Mouse (Mus musculus) lung, postnatal 0 days (tissue): ENCODE data around the gene Phf10. TPM values are rescaled to one million over a fixed set of nuclear protein-coding genes. Genes with fewer than 3 reads are reported as not detected.
A peak's percentile ranks its signal among the peaks of the same experiment; 100 is the strongest.
"Not testable (repeated sequence)": the region's sequence is repeated elsewhere in the genome, so short reads cannot be mapped to it uniquely, and the experiment has no call there.

ENCODE experiments used
- ATAC-seq: fragments of 200-750 bp; cut with Nextera tagmentation; 2 replicates; pipeline ENCODE4 v1.8.0; 2017; ENCODE audit warnings: moderate library complexity
- DNase-seq: peaks from one replicate; pipeline ENCODE4 v3.0.0-alpha.2; 2016; ENCODE audit warnings: low spot score
- H3K27ac ChIP-seq: fragments of 300-500 bp; sonication (generic); 2 replicates; pipeline ENCODE4 v1.5.1; 2014; ENCODE audit warnings: antibody characterized with exemption, mild to moderate bottlenecking, low read length, mixed read lengths
- H3K27me3 ChIP-seq: fragments of 300-500 bp; sonication (generic); replicated peaks from 2 replicates; pipeline ENCODE4 v1.6.1; 2014; ENCODE audit warnings: low read length, mixed read lengths; ENCODE audit not compliant: insufficient read depth
- H3K36me3 ChIP-seq: fragments of 300-500 bp; sonication (generic); 2 replicates; pipeline ENCODE4 v1.6.1; 2014; ENCODE audit warnings: low read length, mixed read lengths; ENCODE audit not compliant: insufficient read depth
- H3K4me1 ChIP-seq: fragments of 300-500 bp; sonication (generic); 2 replicates; pipeline ENCODE4 v1.6.1; 2014; ENCODE audit warnings: antibody characterized with exemption, low read depth, low read length, mixed read lengths; ENCODE audit not compliant: insufficient read depth
- H3K4me2 ChIP-seq: fragments of 300-500 bp; sonication (generic); replicated peaks from 2 replicates; pipeline ENCODE4 v1.6.1; 2014; ENCODE audit warnings: low read depth, mild to moderate bottlenecking, low read length, moderate library complexity, mixed read lengths
- H3K4me3 ChIP-seq: fragments of 300-500 bp; sonication (generic); 2 replicates; pipeline ENCODE4 v1.5.1; 2014; ENCODE audit warnings: low read depth, low read length
- H3K9ac ChIP-seq: fragments of 300-500 bp; sonication (generic); replicated peaks from 2 replicates; pipeline ENCODE4 v1.6.1; 2014; ENCODE audit warnings: low read depth, mild to moderate bottlenecking
- H3K9me3 ChIP-seq: fragments of 300-500 bp; sonication (generic); 2 replicates; pipeline ENCODE4 v1.6.1; 2016; ENCODE audit warnings: low read length, mixed read lengths
- WGBS: fragments of 180-500 bp; shearing (Covaris S2); extraction: QIAGEN DNeasy Blood & Tissue Kit; methylation state at CpG from one replicate; pipeline ENCODE4 v1.1.7; 2014; 5-methylcytosine and 5-hydroxymethylcytosine counted together
- polyA plus RNA-seq: library from polyadenylated mRNA; unstranded; fragments of >200 nt; fragmentation: Nextera tagmentation; extraction: Ambion mirVana; gene quantifications from 2 replicates; pipeline ENCODE4 v1.2.1, GENCODE M21; 2015

Phf10 gene
- 32.5 and 34.9 TPM in 2 replicates for polyA plus RNA-seq

DNA sequence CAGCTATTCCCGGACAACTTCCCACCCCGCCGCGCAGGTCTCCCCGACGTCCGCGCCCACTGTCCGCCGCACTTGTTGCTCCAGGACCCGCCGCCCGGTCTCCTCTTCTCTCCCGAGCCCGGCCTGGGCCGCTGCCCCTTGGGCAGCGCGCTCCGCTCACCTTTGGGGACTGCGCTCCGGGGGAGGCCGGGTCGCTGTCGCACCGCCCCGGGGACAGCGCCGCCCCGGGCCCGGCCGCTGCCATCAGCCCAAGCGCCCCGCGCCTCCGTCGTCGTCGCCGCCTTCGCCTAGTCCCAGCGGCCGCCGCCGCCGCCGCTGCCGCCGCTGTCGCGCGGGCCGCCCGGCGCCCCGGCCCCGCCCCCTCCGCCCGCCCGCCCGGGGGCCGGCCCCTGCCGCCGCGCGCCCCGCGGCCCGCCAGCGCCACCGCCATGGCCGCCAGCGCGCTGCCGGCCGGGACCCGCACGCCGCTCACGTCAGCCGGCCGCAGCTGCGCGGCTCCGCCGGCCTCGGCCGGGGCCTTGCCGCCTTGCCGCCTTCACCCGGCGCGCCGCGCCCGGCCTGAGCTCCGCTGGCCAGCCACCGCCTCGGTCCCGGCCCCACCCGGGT lies at the start of gene Phf10:
Gene Phf10, minus strand, starts transcription at position 323 of the 606 bp plus-strand sequence.
- H3K36me3 ChIP-seq, H3K27me3 ChIP-seq, H3K4me1 ChIP-seq, H3K9me3 ChIP-seq: not testable (repeated sequence)
- Histone ChIP-seq H3K27ac (peak within 1 kb of the TSS; percentile 77), H3K9ac (peak within 1 kb of the TSS; percentile 57), H3K4me3 (peak within 1 kb of the TSS; percentile 63), H3K4me2 (peak within 1 kb of the TSS; percentile 80)
- ATAC-seq (peak; percentile 88), DNase-seq (peak; percentile 36)
- WGBS, result under 1% methylated on average over 31 of the region's 100 CpGs

- not testable (repeated sequence) for DNase-seq, H3K4me1 ChIP-seq, H3K36me3 ChIP-seq, H3K27ac ChIP-seq, H3K4me3 ChIP-seq, H3K27me3 ChIP-seq, H3K9ac ChIP-seq, H3K4me2 ChIP-seq, H3K9me3 ChIP-seq
- WGBS, result no CpG with 5 or more reads among the region's 60 CpGs
- ATAC-seq, result peak; percentile 99
Observed at GRCm38 (mm10) chr17:15009706-15010413, 48.8 kb upstream of the Phf10 start, which contains the start of gene Gm3435. Gm3435 (plus strand) TSS chr17:15010176.

DNA sequence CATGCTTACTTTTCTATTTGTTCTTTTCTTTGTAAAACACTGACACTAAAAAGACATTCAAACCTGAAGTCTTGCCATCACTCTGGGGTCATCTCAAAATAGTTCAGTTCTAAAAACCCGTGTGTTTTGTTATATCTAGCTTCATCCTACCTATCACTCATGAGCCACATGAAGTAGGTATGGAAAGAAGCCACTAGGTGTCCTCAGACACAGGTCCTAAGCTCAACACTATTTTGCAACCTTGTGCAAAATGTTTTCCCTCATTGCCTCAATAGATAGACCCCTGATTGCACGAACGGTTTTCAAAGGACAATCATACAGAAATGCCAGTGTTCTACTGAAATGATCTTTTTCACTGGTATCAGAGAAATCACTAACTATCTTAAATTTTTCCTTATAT lies 48.0 kb upstream of the Phf10 start:
- not testable (repeated sequence) for H3K4me2 ChIP-seq, H3K27ac ChIP-seq, H3K9ac ChIP-seq, H3K4me1 ChIP-seq, H3K4me3 ChIP-seq, H3K9me3 ChIP-seq, DNase-seq, H3K36me3 ChIP-seq, H3K27me3 ChIP-seq
- 0 out of 2 replicates have a peak, but pooled peaks have one; percentile 15 for ATAC-seq
- WGBS, result no CpG with 5 or more reads among the region's 3 CpGs

DNA sequence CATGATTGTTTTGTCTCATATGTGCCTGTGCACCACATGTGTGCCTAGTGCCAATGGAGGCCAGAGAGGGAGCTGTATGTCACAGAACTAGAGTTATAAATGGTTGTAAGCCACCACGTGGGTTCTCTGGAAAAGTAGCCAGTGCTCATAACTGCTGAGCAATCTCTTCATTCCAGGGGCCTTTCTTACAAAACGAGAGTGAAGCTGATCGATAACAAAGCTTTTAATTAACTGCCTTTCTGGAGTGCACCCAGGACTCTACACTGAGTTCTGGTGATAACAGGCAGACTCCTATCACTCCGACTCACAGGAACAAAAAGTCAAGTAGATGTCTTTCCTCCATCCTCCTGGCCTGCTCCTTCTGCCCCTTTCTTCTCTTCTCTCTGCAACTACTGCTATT lies 39.0 kb upstream of the Phf10 start:
- H3K27me3 ChIP-seq, ATAC-seq, H3K36me3 ChIP-seq, DNase-seq, H3K27ac ChIP-seq, H3K9ac ChIP-seq, H3K4me1 ChIP-seq, H3K9me3 ChIP-seq, H3K4me3 ChIP-seq, H3K4me2 ChIP-seq: not testable (repeated sequence)
- no CpG with 5 or more reads among the region's 4 CpGs for WGBS

- H3K27me3 ChIP-seq, H3K27ac ChIP-seq, ATAC-seq, H3K9me3 ChIP-seq, H3K4me3 ChIP-seq, H3K4me1 ChIP-seq, DNase-seq, H3K36me3 ChIP-seq, H3K9ac ChIP-seq, H3K4me2 ChIP-seq: not testable (repeated sequence)
- WGBS, result no CpG with 5 or more reads among the region's 5 CpGs
Observed at GRCm38 (mm10) chr17:14994140-14994539, 33.1 kb upstream of the Phf10 start.

DNA sequence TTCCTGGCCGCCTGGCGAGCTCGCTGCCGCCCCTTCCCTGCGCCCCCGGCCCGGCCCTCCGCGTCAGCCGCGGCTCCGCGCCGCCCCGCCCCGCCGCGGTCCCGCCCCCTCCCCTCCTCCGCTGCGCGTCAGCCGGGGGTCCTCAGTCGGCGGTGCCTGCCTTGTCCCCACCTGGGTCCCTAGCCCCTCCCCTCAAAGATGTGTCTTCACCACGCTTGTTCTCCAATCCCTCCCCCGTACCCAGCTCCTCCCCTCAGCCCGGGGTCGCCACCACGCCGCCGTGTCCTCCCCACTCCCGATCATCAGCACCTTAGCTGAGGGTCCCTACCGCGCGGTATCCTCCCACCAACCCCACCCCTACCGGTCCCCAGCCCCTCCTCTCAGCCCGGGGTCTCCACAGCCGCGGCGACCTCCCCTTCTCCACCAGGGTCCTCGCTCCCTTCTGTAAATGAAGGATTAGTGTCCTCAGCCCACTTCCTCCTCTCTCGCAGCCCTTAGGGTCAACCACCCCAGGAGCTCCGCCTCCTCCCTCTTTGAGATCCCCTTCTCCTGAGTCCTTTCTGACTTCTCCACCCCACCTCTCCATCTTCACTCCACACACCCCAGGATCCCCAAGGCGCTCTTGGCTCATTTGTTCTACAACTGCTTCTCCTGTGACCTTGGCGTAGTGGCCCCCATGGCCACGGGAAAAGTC lies 32.2 kb upstream of the Phf10 start:
- not testable (repeated sequence) for H3K27ac ChIP-seq, H3K36me3 ChIP-seq, H3K9ac ChIP-seq, H3K4me1 ChIP-seq, DNase-seq, H3K27me3 ChIP-seq, H3K9me3 ChIP-seq, H3K4me2 ChIP-seq, H3K4me3 ChIP-seq
- WGBS, result no CpG with 5 or more reads among the region's 47 CpGs
- ATAC-seq, result peak; percentile 59

- not testable (repeated sequence) for H3K36me3 ChIP-seq, DNase-seq, H3K9ac ChIP-seq, H3K4me2 ChIP-seq, H3K4me3 ChIP-seq, H3K27ac ChIP-seq, H3K4me1 ChIP-seq, H3K27me3 ChIP-seq, H3K9me3 ChIP-seq
- WGBS, result no CpG with 5 or more reads among the region's 98 CpGs
- peak; percentile 83 for ATAC-seq
Observed at GRCm38 (mm10) chr17:14992522-14993138, 31.6 kb upstream of the Phf10 start.

DNA sequence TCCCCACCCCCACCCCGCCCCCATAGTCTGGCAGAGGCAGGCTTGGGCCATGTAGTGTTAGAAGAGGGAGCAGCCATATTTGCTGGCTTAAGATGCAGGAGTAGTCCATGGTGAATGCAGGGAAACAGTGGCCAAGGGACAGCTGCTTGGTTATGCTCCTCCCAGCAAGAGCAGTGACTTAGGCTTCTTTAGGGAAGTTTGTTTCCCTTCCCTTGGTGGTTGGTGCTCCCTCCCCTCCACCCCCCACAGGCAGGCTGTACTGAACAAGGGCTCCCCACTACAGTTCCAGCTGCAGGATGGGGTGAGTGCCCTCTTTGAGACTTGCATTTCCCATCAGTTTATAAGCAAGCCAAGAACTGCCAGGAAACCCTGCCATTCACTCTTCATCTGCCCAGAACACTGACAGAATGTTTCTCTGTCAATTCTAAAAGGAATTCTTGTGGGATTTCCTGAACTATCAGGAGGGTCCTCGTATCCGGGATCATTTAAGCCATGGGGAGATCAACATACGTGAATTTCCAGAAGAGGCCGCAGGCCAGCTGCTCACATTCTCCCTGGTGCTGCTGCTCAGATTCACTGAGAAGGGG lies 29.1 kb upstream of the Phf10 start:
- ATAC-seq, H3K9ac ChIP-seq, H3K27ac ChIP-seq, H3K4me3 ChIP-seq, H3K4me2 ChIP-seq, H3K27me3 ChIP-seq, H3K36me3 ChIP-seq, H3K4me1 ChIP-seq, H3K9me3 ChIP-seq, DNase-seq: not testable (repeated sequence)
- WGBS, result 73% methylated on average over 4 of the region's 5 CpGs
